Mouse (Mus musculus) heart, adult 2 months (tissue): ENCODE results near the gene Hist1h1t. TPM values are rescaled to one million over a fixed set of nuclear protein-coding genes. Genes with fewer than 3 reads are reported as not detected.
A peak's percentile ranks its signal among the peaks of the same experiment; 100 is the strongest.

ENCODE experiments used
- DNase-seq, 2 experiments: peaks; one replicate each; pipeline ENCODE4 v3.0.0; 2021
- H3K27ac ChIP-seq: fragments of 200-600 bp; 2 replicates; pipeline ENCODE4 v1.8.1; 2022
- H3K27me3 ChIP-seq: fragments of 200-500 bp; 2 replicates; pipeline ENCODE4 v1.6.1; 2012; ENCODE audit warnings: mild to moderate bottlenecking, low read length, inconsistent platforms, mixed read lengths; ENCODE audit not compliant: control insufficient read depth, insufficient read depth
- H3K36me3 ChIP-seq: fragments of 200-500 bp; 2 replicates; pipeline ENCODE4 v1.6.1; 2012; ENCODE audit warnings: low read length, inconsistent platforms; ENCODE audit not compliant: control insufficient read depth, insufficient read depth
- H3K4me1 ChIP-seq: fragments of 200-500 bp; 2 replicates; pipeline ENCODE4 v1.6.1; 2011; ENCODE audit warnings: low read length; ENCODE audit not compliant: control insufficient read depth, insufficient read depth
- H3K4me3 ChIP-seq: fragments of 200-600 bp; 2 replicates; pipeline ENCODE4 v1.8.1; 2022
- H3K79me2 ChIP-seq: fragments of 200-500 bp; replicated peaks from 2 replicates; pipeline ENCODE4 v1.6.1; 2012; ENCODE audit warnings: mild to moderate bottlenecking, inconsistent platforms, low read length, moderate library complexity, mixed read lengths; ENCODE audit not compliant: control insufficient read depth, insufficient read depth
- H3K9ac ChIP-seq: fragments of 200-500 bp; 2 replicates; pipeline ENCODE4 v1.6.1; 2012; ENCODE audit warnings: low read depth, mild to moderate bottlenecking, control low read depth, inconsistent platforms, low read length, mixed read lengths
- CTCF ChIP-seq: fragments of 200-600 bp; IDR thresholded peaks from 2 replicates; pipeline ENCODE4 v1.8.1; 2022; ENCODE audit warnings: antibody characterized with exemption, mild to moderate bottlenecking, moderate library complexity
- EP300 ChIP-seq: fragments of 200-500 bp; IDR thresholded peaks from 2 replicates; pipeline ENCODE4 v1.6.1; 2011; ENCODE audit warnings: low read depth, low read length, control low read depth; ENCODE audit not compliant: insufficient read depth
- POLR2A ChIP-seq: fragments of 200-500 bp; IDR thresholded peaks from 2 replicates; pipeline ENCODE4 v1.6.1; 2011; ENCODE audit warnings: mild to moderate bottlenecking, low read depth, low read length, control low read depth; ENCODE audit not compliant: insufficient read depth
- WGBS: fragments of 180-500 bp; shearing (Covaris S2); methylation state at CpG from one replicate; pipeline ENCODE4 v1.1.7; 2018; 5-methylcytosine and 5-hydroxymethylcytosine counted together
- intact Hi-C: fragments of 180-260 bp; cut with DNase I; formaldehyde crosslinking; loops from one replicate; pipeline ENCODE4 v1.15.1; 2025
- polyA plus RNA-seq: library from polyadenylated mRNA; depleted of rRNA; stranded (reverse); fragments of >200 nt; gene quantifications from 2 replicates; pipeline ENCODE4 v1.2.3, GENCODE M21; 2012
- total RNA-seq, 2 experiments: library from RNA; stranded (reverse); gene quantifications; 2 replicates each; pipeline ENCODE4 v1.2.3; 2021

Gene Hist1h1t
- total and polyA plus RNA-seq, 3 experiments: not detected

- no peak for DNase-seq
- H3K4me3 ChIP-seq: no peak overlapping the region
- WGBS: 52% methylated on average over 15 of the region's 15 CpGs
- TF ChIP-seq POLR2A: no peak
- peaks cover under 1% of the 10 kb centered on the region; the same call in 1 of the 2 replicates for H3K4me1 ChIP-seq
- intact Hi-C loops: loop anchor here (5.0 to 10.0 kb wide), 3 partner anchors 264 to 1981 kb away; partner anchors contain the start of genes Hist1h2ah, Hist1h2ai, Hist1h2bk and Hist1h2bl
- no peaks in the 10 kb centered on the region for H3K79me2 ChIP-seq
- H3K27ac ChIP-seq: no peak overlapping the region
- no peaks in the 10 kb centered on the region for H3K27me3 ChIP-seq
- H3K9ac ChIP-seq: no peak overlapping the region
- H3K36me3 ChIP-seq: no peaks in the 10 kb centered on the region
These were observed 454 bp downstream of the Hist1h1t start for GRCm38 (mm10) chr13:23696061-23696474.

GRCm38 (mm10) chr13:23697491-23698299, 2.1 kb downstream of the Hist1h1t start:
- Histone ChIP-seq H3K79me2 (no peaks in the 10 kb centered on the region), H3K27ac (peak overlapping the region; percentile 73), H3K9ac (peak overlapping the region; percentile 37), H3K4me1 (peaks cover 2% of the 10 kb centered on the region; the same call in 1 of the 2 replicates), H3K27me3 (no peaks in the 10 kb centered on the region), H3K4me3 (peak overlapping the region; percentile 46), H3K36me3 (no peaks in the 10 kb centered on the region)
- intact Hi-C loops: loop anchor here (1.0 to 10.0 kb wide), 7 partner anchors 13 to 1983 kb away; partner anchors contain the start of genes Hist1h1e, Hist1h2ah, Hist1h2ai and Hist1h2bc
- DNase-seq: no peak
- TF ChIP-seq POLR2A: 0 out of 2 replicates have a peak, but pooled peaks have one; percentile 4
- TF ChIP-seq EP300: no peak
- peak; percentile 87 for TF ChIP-seq CTCF
- WGBS: under 1% methylated on average over 27 of the region's 32 CpGs

- peak; percentile 98 to 99 for DNase-seq
- H3K27ac ChIP-seq: peak within 1 kb of the TSS; percentile 73
- under 1% methylated on average over 21 of the region's 22 CpGs for WGBS
- H3K9ac ChIP-seq: peak within 1 kb of the TSS; percentile 37
- H3K4me1 ChIP-seq: peaks cover 2% of the 10 kb centered on the region; the same call in 1 of the 2 replicates
- intact Hi-C loops: loop anchor here (1.0 to 10.0 kb wide), 7 partner anchors 13 to 1983 kb away; partner anchors contain the start of genes Hist1h1e, Hist1h2ah, Hist1h2ai and Hist1h2bc
- H3K36me3 ChIP-seq: no peaks in the 10 kb centered on the region
- no peaks in the 10 kb centered on the region for H3K79me2 ChIP-seq
- H3K4me3 ChIP-seq: peak within 1 kb of the TSS; percentile 46
- no peaks in the 10 kb centered on the region for H3K27me3 ChIP-seq
- TF ChIP-seq EP300 (peak; percentile 100), CTCF (no peak), POLR2A (peak; percentile 100)
These were observed 2.7 kb downstream of the Hist1h1t start, which contains the start of gene Hist1h4c for GRCm38 (mm10) chr13:23698300-23698693. Gene Hist1h4c (minus strand): TSS chr13:23698454.

- no peak for DNase-seq
- Histone ChIP-seq H3K36me3 (no peaks in the 10 kb centered on the region), H3K27ac (peak overlapping the region; percentile 73), H3K4me1 (peaks cover 2% of the 10 kb centered on the region; the same call in 1 of the 2 replicates), H3K9ac (no peak overlapping the region), H3K79me2 (no peaks in the 10 kb centered on the region), H3K27me3 (no peaks in the 10 kb centered on the region), H3K4me3 (no peak overlapping the region)
- intact Hi-C loops: loop anchor here (1.0 to 10.0 kb wide), 7 partner anchors 14 to 1984 kb away; partner anchors contain the start of genes Hist1h1e, Hist1h2ah, Hist1h2ai and Hist1h2bc
- TF ChIP-seq POLR2A (no peak), EP300 (no peak)
- WGBS: 62% methylated on average over 6 of the region's 6 CpGs
These were observed 3.4 kb downstream of the Hist1h1t start for GRCm38 (mm10) chr13:23698996-23699395.

- H3K36me3 ChIP-seq: no peaks in the 10 kb centered on the region
- H3K79me2 ChIP-seq: no peaks in the 10 kb centered on the region
- intact Hi-C loops: loop anchor here (2.0 to 10.0 kb wide), 4 partner anchors 15 to 1985 kb away; partner anchors contain the start of genes Hist1h2ah, Hist1h2ai, Hist1h2bc and Hist1h2bk
- H3K4me3 ChIP-seq: no peak overlapping the region
- no peaks in the 10 kb centered on the region for H3K27me3 ChIP-seq
- peaks cover 2% of the 10 kb centered on the region; the same call in 1 of the 2 replicates for H3K4me1 ChIP-seq
- no peak overlapping the region for H3K27ac ChIP-seq
- 67% methylated on average over 3 of the region's 3 CpGs for WGBS
- TF ChIP-seq POLR2A (no peak), CTCF (peak; percentile 26)
- DNase-seq: no peak
- H3K9ac ChIP-seq: no peak overlapping the region
These were observed 4.2 kb downstream of the Hist1h1t start for GRCm38 (mm10) chr13:23699767-23700166.
